Mouse (Mus musculus): ENCODE results near the gene Leng8.
"Not testable (repeated sequence)": the region's sequence is repeated elsewhere in the genome, so short reads cannot be mapped to it uniquely, and the experiment has no call there.

The Leng8 gene

GRCm38 (mm10) chr7:4147371-4147770 lies 10.5 kb downstream of the Leng8 start:
- DNase-seq (ENCODE audit: low read depth, low spot score): no peak

DNA sequence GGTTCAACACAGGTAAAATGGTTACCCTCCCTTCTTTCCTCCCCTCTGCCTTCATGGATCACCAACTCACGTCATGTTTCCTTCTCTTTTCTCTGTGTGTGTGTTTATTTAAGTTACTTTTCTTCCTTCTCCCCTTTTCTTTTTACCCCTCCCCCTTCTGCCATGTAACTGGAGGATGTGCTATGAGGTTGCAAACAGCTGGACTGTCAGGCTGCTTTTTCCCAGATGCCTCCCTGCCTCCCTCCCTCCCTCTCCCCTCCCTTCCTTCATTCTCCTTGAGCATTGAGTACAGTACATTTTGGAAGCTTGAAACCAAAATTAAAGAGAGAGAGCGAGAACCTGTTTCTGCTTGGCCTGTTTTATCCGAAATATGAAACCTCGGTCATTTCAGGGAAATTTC lies 11.0 kb downstream of the Leng8 start:
- peak; percentile 39 for DNase-seq (ENCODE audit: low read depth, low spot score)

GRCm38 (mm10) chr7:4148341-4149208 lies 11.7 kb downstream of the Leng8 start:
- no peak for DNase-seq (ENCODE audit: low read depth, low spot score)

DNA sequence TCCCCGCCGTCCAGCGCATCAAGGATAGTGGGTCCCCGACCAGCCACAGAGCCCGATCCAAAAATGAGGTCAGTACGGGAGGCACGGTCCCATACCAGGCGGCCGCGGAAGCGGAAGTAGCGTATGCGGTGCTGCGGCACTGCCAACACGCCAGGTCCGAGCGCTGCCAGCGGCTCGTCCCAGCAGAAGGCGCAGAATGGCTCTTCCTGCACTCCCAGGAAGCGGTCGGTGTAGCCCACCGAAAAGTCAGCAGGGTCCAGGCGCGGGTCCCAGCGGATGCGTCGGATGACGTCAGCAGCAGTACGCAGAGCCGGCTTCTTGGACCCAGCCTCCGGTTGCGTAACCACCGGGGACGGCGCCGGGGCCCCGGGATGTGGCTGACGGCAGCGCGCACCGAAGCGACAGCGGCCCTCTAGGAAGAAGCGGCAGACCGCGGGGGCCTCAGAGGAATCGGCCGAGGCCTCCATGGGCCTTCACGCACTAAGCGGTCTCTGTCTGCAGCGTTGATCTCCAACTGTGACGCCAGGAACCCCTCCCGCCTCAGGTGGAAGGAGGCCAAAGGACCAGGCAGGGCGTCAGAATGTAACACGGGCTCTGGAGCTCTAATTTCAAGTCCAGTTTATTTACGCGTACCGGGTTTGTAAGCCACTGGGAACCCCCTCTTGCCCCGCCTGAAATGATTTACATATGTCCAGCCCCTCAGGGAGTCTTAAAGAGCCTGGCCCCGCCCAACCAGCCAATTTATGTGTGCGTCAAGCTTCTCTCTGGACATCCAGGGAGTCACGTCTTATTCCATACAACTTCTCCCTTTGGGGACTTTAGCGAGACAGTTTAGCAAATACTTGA lies 12.6 kb downstream of the Leng8 start:
- DNase-seq (ENCODE audit: low read depth, low spot score): peak; percentile 54

GRCm38 (mm10) chr7:4150059-4150541 lies 13.3 kb downstream of the Leng8 start, which contains the start of gene Leng9:
TSS of gene Leng9 (minus strand) at chr7:4150374.
- DNase-seq (ENCODE audit: low read depth, low spot score): no peak

DNA sequence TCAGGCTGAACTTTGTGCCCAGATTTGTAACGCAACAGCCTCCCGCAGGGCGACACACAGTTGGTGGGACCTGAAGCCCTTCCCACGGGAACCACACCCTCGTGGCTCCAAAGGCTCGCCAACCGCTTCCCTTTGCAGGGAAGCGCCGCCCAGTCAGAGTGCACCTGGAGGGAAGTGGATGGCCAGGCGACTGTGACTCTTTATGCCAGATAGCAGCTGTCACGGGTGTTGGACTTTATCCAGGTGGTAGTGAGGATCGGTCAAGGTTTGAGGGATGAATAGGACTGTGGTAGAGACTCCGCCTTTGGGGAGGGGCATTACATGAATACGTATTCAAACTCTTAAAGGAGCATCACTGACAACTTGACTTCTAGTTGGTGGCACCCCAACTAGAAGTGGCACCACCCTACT lies 14.0 kb downstream of the Leng8 start:
- DNase-seq (ENCODE audit: low read depth, low spot score): no peak

DNA sequence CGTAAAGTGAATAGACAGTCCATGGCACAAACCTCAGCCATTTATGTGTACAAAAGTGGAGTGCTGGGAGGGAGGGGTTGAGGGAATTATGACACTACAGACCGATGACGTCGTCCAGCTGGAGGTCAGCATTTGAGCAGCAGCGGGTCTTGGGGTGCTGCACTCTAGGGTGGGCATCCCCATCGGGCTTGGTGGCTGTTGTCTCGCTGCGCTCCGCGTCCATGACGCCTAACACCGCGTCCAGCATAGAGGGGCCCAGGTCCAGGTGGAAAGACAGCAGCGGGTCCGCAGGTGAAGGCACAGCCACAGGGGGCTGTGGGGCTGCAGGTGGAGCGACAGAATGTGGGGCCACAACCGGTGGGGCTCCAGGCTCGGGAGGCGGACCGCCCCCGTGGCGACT lies 14.4 kb downstream of the Leng8 start:
- DNase-seq (ENCODE audit: low read depth, low spot score): no peak

GRCm38 (mm10) chr7:4154356-4154755 lies 17.5 kb downstream of the Leng8 start:
- DNase-seq (ENCODE audit: low read depth, low spot score): no peak

GRCm38 (mm10) chr7:4154976-4155375 lies 18.1 kb downstream of the Leng8 start:
- no peak for DNase-seq (ENCODE audit: low read depth, low spot score)

GRCm38 (mm10) chr7:4161596-4161995 lies 24.8 kb downstream of the Leng8 start:
- DNase-seq (ENCODE audit: low read depth, low spot score): not testable (repeated sequence)

DNA sequence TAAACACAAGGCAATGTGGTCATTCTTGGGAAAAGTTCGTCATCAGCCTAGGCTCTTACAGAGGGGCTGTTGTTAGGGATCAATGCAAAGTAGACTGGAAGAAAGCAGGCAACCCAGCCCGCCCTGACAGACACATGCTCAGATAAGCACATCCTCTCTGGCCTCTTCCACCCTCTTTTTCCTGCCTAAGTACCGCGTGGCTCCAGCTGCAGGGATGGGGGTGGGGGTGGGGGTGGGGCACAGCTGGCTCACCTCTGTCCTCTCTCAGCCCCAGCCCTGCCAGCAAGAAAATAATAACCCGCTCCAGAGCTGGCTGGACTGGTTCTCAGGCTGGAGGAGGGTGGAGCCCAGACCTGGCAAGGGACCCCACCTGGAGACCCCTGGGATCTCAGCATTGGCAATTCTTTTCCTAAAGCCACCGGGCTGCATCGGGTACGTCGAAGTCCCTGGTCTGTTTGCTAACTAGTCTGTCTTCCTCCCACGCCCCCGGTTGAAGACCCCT lies 26.8 kb downstream of the Leng8 start:
- DNase-seq (ENCODE audit: low read depth, low spot score): peak; percentile 44

- peak; percentile 80 for DNase-seq (ENCODE audit: low read depth, low spot score)
Measured at GRCm38 (mm10) chr7:4164090-4164910, 27.5 kb downstream of the Leng8 start, which contains the start of gene Cdc42ep5. TSS of gene Cdc42ep5 (minus strand) at chr7:4164860.

GRCm38 (mm10) chr7:4165286-4165685 lies 28.4 kb downstream of the Leng8 start:
- no peak for DNase-seq (ENCODE audit: low read depth, low spot score)

- DNase-seq (ENCODE audit: low read depth, low spot score): no peak
Measured at GRCm38 (mm10) chr7:4167098-4167497, 30.3 kb downstream of the Leng8 start.

DNA sequence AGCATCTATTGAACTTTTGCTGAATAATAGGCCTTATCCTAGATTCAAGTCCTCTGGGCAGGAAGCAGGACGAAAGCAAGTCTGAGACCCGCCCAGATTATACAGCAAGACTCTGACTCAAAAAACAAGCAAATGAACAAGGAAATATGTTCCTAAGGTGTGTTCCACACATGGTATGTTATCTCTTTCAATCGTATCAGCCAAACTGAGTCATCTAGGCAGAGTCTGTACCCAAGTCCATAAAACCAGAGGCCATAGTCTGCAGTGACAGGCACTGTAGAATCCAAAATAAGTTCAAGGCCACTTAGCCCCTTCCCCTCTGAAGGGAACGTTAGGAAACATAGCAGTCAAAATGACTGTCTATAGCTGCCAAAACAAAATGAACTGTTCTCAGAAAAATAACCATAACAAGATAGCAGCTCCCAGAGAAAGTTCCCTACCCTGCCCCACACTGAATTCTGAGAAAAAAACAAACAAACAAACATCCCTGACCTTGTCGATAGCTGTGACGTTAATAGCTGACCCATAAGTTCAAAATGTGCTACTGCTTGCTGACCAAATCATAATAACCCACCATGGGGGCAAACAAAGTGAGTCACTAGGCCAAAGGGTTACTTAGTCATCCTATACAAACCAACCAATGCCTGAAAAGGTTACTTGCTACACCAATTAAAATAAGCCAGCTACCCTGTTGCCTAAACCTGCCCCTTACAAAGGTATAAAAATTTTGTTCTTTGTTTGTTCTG lies 33.5 kb downstream of the Leng8 start:
- no peak for DNase-seq (ENCODE audit: low read depth, low spot score)

GRCm38 (mm10) chr7:4178438-4178837 lies 41.6 kb downstream of the Leng8 start:
- peak; percentile 55 for DNase-seq (ENCODE audit: low read depth, low spot score)
